Mouse (Mus musculus): ENCODE measurements around the gene Gas6. TPM values are rescaled to one million over a fixed set of nuclear protein-coding genes. Genes with fewer than 3 reads are reported as not detected.

Gene Gas6
- 20.7 and 28.8 TPM in 2 replicates for total RNA-seq (2012; rRNA removed)

DNA sequence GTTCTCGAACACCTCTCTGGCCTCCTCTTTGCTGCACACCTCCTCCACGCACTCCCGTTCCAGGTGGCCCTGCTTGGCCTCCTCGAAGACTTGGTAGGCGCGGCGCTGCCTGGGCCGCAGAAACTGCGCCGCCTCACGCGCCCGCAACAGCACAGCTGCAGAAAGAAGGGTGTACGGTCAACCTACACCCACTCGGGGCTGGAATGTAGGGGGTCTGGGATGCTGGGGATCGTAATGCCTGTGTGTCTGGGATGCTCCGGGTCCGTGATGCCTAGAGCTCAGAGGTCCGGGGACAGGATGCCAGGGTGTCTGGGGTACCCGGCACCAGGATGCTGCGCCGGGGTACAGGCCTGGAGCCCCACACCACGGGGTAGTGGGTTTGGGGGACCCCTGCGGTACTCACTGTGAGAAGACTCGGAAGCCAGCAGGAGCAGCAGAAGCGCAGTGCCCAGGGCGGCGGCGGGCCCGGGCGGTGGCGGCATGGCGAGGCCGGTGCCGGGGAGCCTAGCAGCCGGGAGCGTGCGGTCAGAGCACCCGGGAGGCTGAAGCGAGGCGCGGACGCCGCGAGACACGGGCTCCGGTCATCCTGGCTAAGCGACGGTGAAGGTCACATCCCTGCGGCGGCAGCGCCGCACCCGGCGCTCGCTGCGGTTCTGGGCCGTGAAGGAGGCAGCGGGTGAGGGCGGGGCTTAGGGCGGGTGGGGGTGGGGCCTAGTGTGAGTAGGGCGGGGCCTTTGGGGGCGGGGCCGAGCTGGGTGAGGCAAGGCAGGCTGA lies at the start of gene Gas6:
Gas6 (minus strand) TSS at position 633 of the 774 bp plus-strand sequence.
- H3K36me3 ChIP-seq (ENCODE audit: control insufficient read depth, insufficient read depth, low read length, poor library complexity, severe bottlenecking) = no peaks in the 10 kb centered on the region
- H3K9me3 ChIP-seq (ENCODE audit: control insufficient read depth, insufficient read depth, low read depth, low read length) = no peaks in the 10 kb centered on the region
- in situ Hi-C loops (cut with MboI; ENCODE audit: low sequenced_read_pairs in 2 of 2, unreplicated experiment in 2 of 2) = no loop called here
- DNase-seq (ENCODE audit: low read depth, low spot score) = peak; percentile 41
- TF ChIP-seq ZNF384 (IDR thresholded peaks at IDR 0.05; ENCODE audit: low read depth, low read length) (no peak), MAFK (IDR thresholded peaks at IDR 0.05; ENCODE audit: insufficient read depth, low read depth, low read length) (no peak), ZC3H11A (IDR thresholded peaks at IDR 0.05; ENCODE audit: borderline replicate concordance, low read depth, low read length) (no peak), HCFC1 (IDR thresholded peaks at IDR 0.05; ENCODE audit: borderline replicate concordance, insufficient read depth, low read length) (no peak), CHD2 (IDR thresholded peaks at IDR 0.05; ENCODE audit: low read depth, low read length) (no peak)
- peak within 1 kb of the TSS; percentile 62 for H3K9ac ChIP-seq (ENCODE audit: insufficient read depth, low read depth, low read length, poor library complexity, severe bottlenecking)
- peaks cover 0 to 27% of the 10 kb centered on the region in 2 experiments; a peak in 3 of 4 replicates for H3K4me1 ChIP-seq (ENCODE audit: control insufficient read depth in 2 of 2, insufficient read depth in 2 of 2, low read length in 2 of 2, poor library complexity in 1 of 2)
- peak within 1 kb of the TSS; percentile 75 to 76 for H3K4me3 ChIP-seq (ENCODE audit: insufficient read depth in 1 of 2, low read depth in 1 of 2, low read length in 2 of 2, poor library complexity in 1 of 2, severe bottlenecking in 1 of 2)
- H3K27ac ChIP-seq (ENCODE audit: insufficient read depth, low read depth, low read length, poor library complexity, severe bottlenecking) = no peak within 1 kb of the TSS

DNA sequence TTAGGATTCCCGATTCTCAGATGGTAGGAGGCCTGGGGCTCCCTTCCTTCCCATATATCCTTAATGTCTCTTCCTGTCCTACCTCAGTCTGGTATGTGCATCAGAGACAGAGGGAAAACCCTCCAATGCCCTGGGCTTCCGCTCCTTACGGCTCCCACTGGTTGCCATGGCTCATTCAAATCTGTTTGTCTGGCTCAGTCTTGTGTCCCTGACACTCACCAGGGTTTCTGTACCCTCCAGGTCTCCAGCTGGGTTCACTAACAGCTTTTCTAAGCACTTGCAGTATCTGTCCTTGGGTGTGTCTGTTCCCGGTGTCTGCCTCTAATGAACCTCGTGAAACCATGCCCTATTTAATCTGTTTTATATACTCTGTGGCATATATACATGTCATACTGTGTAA lies 47.2 kb upstream of the Gas6 start:
- DNase-seq (ENCODE audit: low read depth, low spot score) = peak; percentile 40
- no peak overlapping the region for H3K9ac ChIP-seq (ENCODE audit: insufficient read depth, low read depth, low read length, poor library complexity, severe bottlenecking)
- no peak overlapping the region for H3K27ac ChIP-seq (ENCODE audit: insufficient read depth, low read depth, low read length, poor library complexity, severe bottlenecking)
- no peak overlapping the region for H3K4me3 ChIP-seq (ENCODE audit: insufficient read depth in 1 of 2, low read depth in 1 of 2, low read length in 2 of 2, poor library complexity in 1 of 2, severe bottlenecking in 1 of 2)
- H3K9me3 ChIP-seq (ENCODE audit: control insufficient read depth, insufficient read depth, low read depth, low read length) = no peaks in the 10 kb centered on the region
- TF ChIP-seq ZNF384 (IDR thresholded peaks at IDR 0.05; ENCODE audit: low read depth, low read length) = no peak
- no peaks in the 10 kb centered on the region for H3K36me3 ChIP-seq (ENCODE audit: control insufficient read depth, insufficient read depth, low read length, poor library complexity, severe bottlenecking)
- peaks cover 0 to 1% of the 10 kb centered on the region in 2 experiments; a peak in 1 of 4 replicates for H3K4me1 ChIP-seq (ENCODE audit: control insufficient read depth in 2 of 2, insufficient read depth in 2 of 2, low read length in 2 of 2, poor library complexity in 1 of 2)
- in situ Hi-C loops (cut with MboI; ENCODE audit: low sequenced_read_pairs in 2 of 2, unreplicated experiment in 2 of 2) = no loop called here

DNA sequence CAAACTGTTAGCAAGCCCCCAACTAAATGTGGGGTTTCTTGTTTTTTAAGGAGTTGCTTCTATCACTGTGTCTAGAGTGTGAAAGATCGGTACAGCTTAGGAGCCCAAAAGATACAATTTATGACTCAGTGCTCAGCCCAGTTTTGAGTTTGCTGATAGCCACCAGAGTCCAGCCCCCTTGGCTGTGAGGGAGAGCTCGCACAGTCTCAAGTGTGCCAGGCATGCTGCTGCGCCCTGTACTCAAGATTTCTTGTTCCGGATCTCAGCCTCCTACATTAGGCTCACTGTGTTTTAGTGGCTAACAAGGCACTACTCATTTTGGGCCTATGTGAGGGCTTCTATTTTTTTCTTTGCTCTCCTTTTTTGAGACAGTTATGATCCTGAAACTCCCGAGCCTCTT lies 45.8 kb upstream of the Gas6 start:
- Histone ChIP-seq H3K27ac (ENCODE audit: insufficient read depth, low read depth, low read length, poor library complexity, severe bottlenecking) (no peak overlapping the region), H3K36me3 (ENCODE audit: control insufficient read depth, insufficient read depth, low read length, poor library complexity, severe bottlenecking) (no peaks in the 10 kb centered on the region), H3K9ac (ENCODE audit: insufficient read depth, low read depth, low read length, poor library complexity, severe bottlenecking) (no peak overlapping the region), H3K4me1 (ENCODE audit: control insufficient read depth in 2 of 2, insufficient read depth in 2 of 2, low read length in 2 of 2, poor library complexity in 1 of 2) (peaks cover 0 to 1% of the 10 kb centered on the region in 2 experiments; a peak in 1 of 4 replicates), H3K9me3 (ENCODE audit: control insufficient read depth, insufficient read depth, low read depth, low read length) (no peaks in the 10 kb centered on the region), H3K4me3 (ENCODE audit: insufficient read depth in 1 of 2, low read depth in 1 of 2, low read length in 2 of 2, poor library complexity in 1 of 2, severe bottlenecking in 1 of 2) (no peak overlapping the region)
- TF ChIP-seq CHD2 (IDR thresholded peaks at IDR 0.05; ENCODE audit: low read depth, low read length) = no peak
- TF ChIP-seq ZC3H11A (IDR thresholded peaks at IDR 0.05; ENCODE audit: borderline replicate concordance, low read depth, low read length) = no peak
- no peak for TF ChIP-seq ZNF384 (IDR thresholded peaks at IDR 0.05; ENCODE audit: low read depth, low read length)
- no peak for TF ChIP-seq MAFK (IDR thresholded peaks at IDR 0.05; ENCODE audit: insufficient read depth, low read depth, low read length)
- no peak for TF ChIP-seq HCFC1 (IDR thresholded peaks at IDR 0.05; ENCODE audit: borderline replicate concordance, insufficient read depth, low read length)
- in situ Hi-C loops (cut with MboI; ENCODE audit: low sequenced_read_pairs in 2 of 2, unreplicated experiment in 2 of 2) = no loop called here
- DNase-seq (ENCODE audit: low read depth, low spot score) = no peak

DNA sequence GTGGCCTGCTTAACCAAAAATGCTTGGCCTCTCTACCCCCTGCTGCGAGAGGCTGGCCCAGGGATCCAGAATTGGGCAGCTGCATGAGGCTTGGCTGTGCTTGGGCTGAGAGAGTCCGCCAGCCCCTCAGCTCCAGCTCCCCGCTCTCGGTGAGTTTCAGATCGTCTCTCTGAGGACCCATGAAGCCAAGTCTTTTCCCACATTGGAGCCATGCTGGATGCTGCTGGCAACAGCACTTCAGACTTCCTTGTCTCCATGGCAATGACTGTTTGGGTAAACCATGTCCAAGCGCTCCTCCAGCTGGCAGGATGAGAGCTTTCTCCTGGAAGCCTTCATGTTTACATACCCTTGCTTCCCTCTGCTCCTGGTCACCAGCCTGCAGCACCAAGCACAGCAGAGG lies 44.5 kb upstream of the Gas6 start:
- in situ Hi-C loops (cut with MboI; ENCODE audit: low sequenced_read_pairs in 2 of 2, unreplicated experiment in 2 of 2) = no loop called here
- TF ChIP-seq ZNF384 (IDR thresholded peaks at IDR 0.05; ENCODE audit: low read depth, low read length) (no peak), HCFC1 (IDR thresholded peaks at IDR 0.05; ENCODE audit: borderline replicate concordance, insufficient read depth, low read length) (no peak), MAFK (IDR thresholded peaks at IDR 0.05; ENCODE audit: insufficient read depth, low read depth, low read length) (no peak), CHD2 (IDR thresholded peaks at IDR 0.05; ENCODE audit: low read depth, low read length) (no peak), ZC3H11A (IDR thresholded peaks at IDR 0.05; ENCODE audit: borderline replicate concordance, low read depth, low read length) (no peak)
- no peak overlapping the region for H3K27ac ChIP-seq (ENCODE audit: insufficient read depth, low read depth, low read length, poor library complexity, severe bottlenecking)
- no peak overlapping the region for H3K9ac ChIP-seq (ENCODE audit: insufficient read depth, low read depth, low read length, poor library complexity, severe bottlenecking)
- H3K4me1 ChIP-seq (ENCODE audit: control insufficient read depth in 2 of 2, insufficient read depth in 2 of 2, low read length in 2 of 2, poor library complexity in 1 of 2) = peaks cover 0 to 1% of the 10 kb centered on the region in 2 experiments; a peak in 1 of 4 replicates
- H3K4me3 ChIP-seq (ENCODE audit: insufficient read depth in 1 of 2, low read depth in 1 of 2, low read length in 2 of 2, poor library complexity in 1 of 2, severe bottlenecking in 1 of 2) = no peak overlapping the region
- H3K36me3 ChIP-seq (ENCODE audit: control insufficient read depth, insufficient read depth, low read length, poor library complexity, severe bottlenecking) = no peaks in the 10 kb centered on the region
- H3K9me3 ChIP-seq (ENCODE audit: control insufficient read depth, insufficient read depth, low read depth, low read length) = no peaks in the 10 kb centered on the region
- DNase-seq (ENCODE audit: low read depth, low spot score) = no peak

All from ES-E14 (cell line).